Mouse (Mus musculus) testis, postnatal 10 days (tissue): ENCODE results near the gene Ccdc24.

ENCODE experiments used
- DNase-seq: peaks from one replicate; pipeline ENCODE4 v3.0.0; 2021; ENCODE audit warnings: low spot score

Ccdc24 gene

GRCm38 (mm10) chr4:117891738-117892161 is 19.4 kb upstream of the Ccdc24 start, which contains the start of gene Dph2:
TSS of gene Dph2 (minus strand) at chr4:117892032.
- DNase-seq, result peak; percentile 86

- DNase-seq, result no peak
Observed at GRCm38 (mm10) chr4:117890750-117891149, 18.4 kb upstream of the Ccdc24 start.

- no peak for DNase-seq
Observed at GRCm38 (mm10) chr4:117890031-117890430, 17.7 kb upstream of the Ccdc24 start.

GRCm38 (mm10) chr4:117889471-117889870 is 17.1 kb upstream of the Ccdc24 start:
- no peak for DNase-seq

GRCm38 (mm10) chr4:117887920-117888319 is 15.6 kb upstream of the Ccdc24 start:
- no peak for DNase-seq

- DNase-seq, result peak; percentile 96
Observed at GRCm38 (mm10) chr4:117887133-117887532, 14.8 kb upstream of the Ccdc24 start, which contains the start of gene Atp6v0b. TSS of gene Atp6v0b (minus strand) at chr4:117887333.

GRCm38 (mm10) chr4:117886644-117887043 is 14.3 kb upstream of the Ccdc24 start:
- no peak for DNase-seq

GRCm38 (mm10) chr4:117885994-117886393 is 13.6 kb upstream of the Ccdc24 start:
- no peak for DNase-seq

- DNase-seq, result no peak
Observed at GRCm38 (mm10) chr4:117885093-117885492, 12.7 kb upstream of the Ccdc24 start.

GRCm38 (mm10) chr4:117884146-117884545 is 11.8 kb upstream of the Ccdc24 start:
- no peak for DNase-seq

GRCm38 (mm10) chr4:117882701-117883691 is 10.6 kb upstream of the Ccdc24 start, which contains the start of gene B4galt2:
TSS of gene B4galt2 (minus strand) at chr4:117883487.
- peak; percentile 77 for DNase-seq

- DNase-seq, result no peak
Observed at GRCm38 (mm10) chr4:117878703-117879102, 6.3 kb upstream of the Ccdc24 start.

- no peak for DNase-seq
Observed at GRCm38 (mm10) chr4:117878301-117878700, 5.9 kb upstream of the Ccdc24 start.

- no peak for DNase-seq
Observed at GRCm38 (mm10) chr4:117873615-117874014, 1.3 kb upstream of the Ccdc24 start.

GRCm38 (mm10) chr4:117871787-117872186 is 570 bp downstream of the Ccdc24 start:
- DNase-seq, result no peak

- DNase-seq, result no peak
Observed at GRCm38 (mm10) chr4:117870437-117870836, 1.9 kb downstream of the Ccdc24 start.

GRCm38 (mm10) chr4:117869317-117869716 is 3.0 kb downstream of the Ccdc24 start:
- no peak for DNase-seq

GRCm38 (mm10) chr4:117867823-117868222 is 4.5 kb downstream of the Ccdc24 start:
- peak; percentile 83 for DNase-seq

- DNase-seq, result no peak
Observed at GRCm38 (mm10) chr4:117867000-117867399, 5.4 kb downstream of the Ccdc24 start.

GRCm38 (mm10) chr4:117866083-117866482 is 6.3 kb downstream of the Ccdc24 start:
- peak; percentile 92 for DNase-seq

- no peak for DNase-seq
Observed at GRCm38 (mm10) chr4:117862823-117863222, 9.5 kb downstream of the Ccdc24 start.

GRCm38 (mm10) chr4:117860570-117860969 is 11.8 kb downstream of the Ccdc24 start:
- DNase-seq, result no peak

- DNase-seq, result peak; percentile 88
Observed at GRCm38 (mm10) chr4:117858794-117859193, 13.6 kb downstream of the Ccdc24 start.
